ENCODE assay signal across 8 mouse cellular contexts in the genomic region with DNA sequence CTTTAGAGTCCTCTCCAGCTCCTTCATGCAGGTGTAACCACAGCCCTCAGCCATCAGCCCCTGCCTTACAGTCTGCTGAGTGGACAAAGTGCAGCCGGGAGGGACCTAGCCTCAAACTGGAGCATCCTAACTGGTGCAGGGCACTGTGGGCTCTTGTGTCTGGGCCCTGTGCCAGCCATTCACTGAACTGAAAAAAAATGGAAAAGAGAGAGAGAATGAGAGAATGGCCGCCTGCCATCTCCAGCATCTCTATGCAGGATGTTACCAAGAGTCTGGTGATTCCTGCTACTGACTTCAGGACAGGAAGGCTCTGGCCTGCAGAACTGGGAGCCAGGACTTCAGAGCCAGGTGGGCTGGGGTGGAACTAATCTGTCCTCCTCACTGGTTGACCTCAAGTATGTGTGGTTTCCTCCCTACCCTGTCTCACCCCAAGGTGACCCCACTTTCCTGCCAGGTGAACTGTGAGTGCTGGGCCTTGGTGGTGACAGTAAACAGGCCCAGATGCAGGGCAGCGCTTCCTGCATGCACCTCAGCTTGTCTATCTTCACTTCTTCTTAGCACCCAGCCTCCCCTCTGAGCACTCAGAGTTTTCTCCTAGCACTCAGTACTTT. TPM values are rescaled to one million over a fixed set of nuclear protein-coding genes. Genes with fewer than 3 reads are reported as not detected.
DNase-seq lines count a peak whose midpoint lies in the region; ATAC-seq lines count a peak whose summit lies in the region.

No protein-coding gene starts in this region.

- H3K4me3 ChIP-seq in kidney, embryonic 14.5 days (ENCODE audit: low read length): no peak overlapping the region
- no peak overlapping the region for H3K4me3 ChIP-seq in hindbrain, embryonic 16.5 days (ENCODE audit: low read length)
- H3K4me3 ChIP-seq in neural tube, embryonic 14.5 days (ENCODE audit: low read depth, low read length): no peak overlapping the region

- 0 out of 2 replicates have a peak, but pooled peaks have one; percentile 20 for ATAC-seq in kidney, embryonic 14.5 days (ENCODE audit: low FRiP score, low TSS enrichment)
- peak; percentile 87 for ATAC-seq in hindbrain, embryonic 16.5 days
- peak; percentile 80 for ATAC-seq in neural tube, embryonic 14.5 days (ENCODE audit: low read depth)
- ATAC-seq in activated CD4-positive, CD25-positive, alpha-beta regulatory T cell, adult 4 months: no peak

- peaks cover 14% of the 10 kb centered on the region for H3K4me1 ChIP-seq in kidney, embryonic 14.5 days (ENCODE audit: control insufficient read depth, insufficient read depth, low read length)
- peaks cover 14% of the 10 kb centered on the region for H3K4me1 ChIP-seq in hindbrain, embryonic 16.5 days (ENCODE audit: control insufficient read depth, insufficient read depth, low read depth, low read length)
- H3K4me1 ChIP-seq in neural tube, embryonic 14.5 days (ENCODE audit: control insufficient read depth, insufficient read depth, low read length): peaks cover 13% of the 10 kb centered on the region

- H3K27me3 ChIP-seq in kidney, embryonic 14.5 days (ENCODE audit: control insufficient read depth, insufficient read depth, low read length): no peaks in the 10 kb centered on the region
- H3K27me3 ChIP-seq in hindbrain, embryonic 16.5 days (replicated peaks; ENCODE audit: control insufficient read depth, insufficient read depth, low read length): no peaks in the 10 kb centered on the region
- H3K27me3 ChIP-seq in neural tube, embryonic 14.5 days (ENCODE audit: control insufficient read depth, insufficient read depth, low read length): no peaks in the 10 kb centered on the region

- no peaks in the 10 kb centered on the region for H3K9me3 ChIP-seq in kidney, embryonic 14.5 days (ENCODE audit: control insufficient read depth, low read length)
- no peaks in the 10 kb centered on the region for H3K9me3 ChIP-seq in hindbrain, embryonic 16.5 days (ENCODE audit: control insufficient read depth, low read length)
- no peaks in the 10 kb centered on the region for H3K9me3 ChIP-seq in neural tube, embryonic 14.5 days (ENCODE audit: control insufficient read depth, low read length)

- 67% methylated on average over 3 of the region's 3 CpGs for WGBS in kidney, embryonic 14.5 days
- WGBS in hindbrain, embryonic 16.5 days: 49% methylated on average over 3 of the region's 3 CpGs
- 45% methylated on average over 3 of the region's 3 CpGs for WGBS in neural tube, embryonic 14.5 days

- H3K4me2 ChIP-seq in kidney, embryonic 14.5 days (replicated peaks; ENCODE audit: low read depth, low read length): no peak overlapping the region
- H3K4me2 ChIP-seq in hindbrain, embryonic 16.5 days (ENCODE audit: low read length): no peak overlapping the region
- no peak overlapping the region for H3K4me2 ChIP-seq in neural tube, embryonic 14.5 days (ENCODE audit: low read depth, low read length)

- no peaks in the 10 kb centered on the region for H3K36me3 ChIP-seq in kidney, embryonic 14.5 days (ENCODE audit: control insufficient read depth, insufficient read depth, low read length)
- no peaks in the 10 kb centered on the region for H3K36me3 ChIP-seq in hindbrain, embryonic 16.5 days (ENCODE audit: control insufficient read depth, insufficient read depth, low read length)
- no peaks in the 10 kb centered on the region for H3K36me3 ChIP-seq in neural tube, embryonic 14.5 days (ENCODE audit: control insufficient read depth, insufficient read depth, low read length)

- H3K9ac ChIP-seq in kidney, embryonic 14.5 days (ENCODE audit: low read depth, low read length): no peak overlapping the region
- H3K9ac ChIP-seq in hindbrain, embryonic 16.5 days (ENCODE audit: low read depth, low read length): no peak overlapping the region
- H3K9ac ChIP-seq in neural tube, embryonic 14.5 days (replicated peaks; ENCODE audit: low read depth, low read length): no peak overlapping the region

- no peak for DNase-seq in kidney, adult 18-20 months
- DNase-seq in MN1 (ENCODE audit: low spot score): peak; percentile 96
- peak; percentile 75 to 84 for DNase-seq in cerebellum, postnatal 14 days
- DNase-seq in spleen, adult 18-20 months: no peak

- no peak overlapping the region; the same call in 1 of the 2 replicates for H3K27ac ChIP-seq in kidney, embryonic 14.5 days (ENCODE audit: low read depth, low read length)
- peak overlapping the region; percentile 58; the same call in 1 of the 2 replicates for H3K27ac ChIP-seq in hindbrain, embryonic 16.5 days (ENCODE audit: low read depth, low read length)
- H3K27ac ChIP-seq in neural tube, embryonic 14.5 days (ENCODE audit: low read depth, low read length): peak overlapping the region; percentile 64

RNA-seq across cellular contexts. Expression of a gene that starts 16.1 kb away (rescaled TPM):
- polyA plus RNA-seq in kidney, embryonic 14.5 days (2014; fragmentation: Nextera tagmentation; extraction: Ambion mirVana): 19.1 and 25.2 TPM in 2 replicates
- polyA plus RNA-seq in hindbrain, embryonic 16.5 days (2015; fragmentation: Nextera tagmentation; extraction: Ambion mirVana): 15.8 and 20.1 TPM in 2 replicates
- 21.3 and 23.1 TPM in 2 replicates for polyA plus RNA-seq in neural tube, embryonic 14.5 days (2014; fragmentation: Nextera tagmentation; extraction: Ambion mirVana)
- under 1 TPM in 1 of 2 experiments, not detected in 1; 0.06 TPM for polyA plus RNA-seq in activated CD4-positive, CD25-positive, alpha-beta regulatory T cell, adult 4 months (2017; shearing (Covaris generic))

Comparison
In these comparisons a context has a peak if more than half of its experiments do, and no peak if none do; other contexts are left out.
1. DNase-seq: peak in MN1 (single experiment) and cerebellum, postnatal 14 days (2 of 2); none in kidney, adult 18-20 months (single experiment) and spleen, adult 18-20 months (0 of 2).
2. RNA of a gene that starts 16.1 kb away (polyA plus RNA-seq): 19.1 to 25.2 TPM in kidney, embryonic 14.5 days, 21.3 to 23.1 TPM in neural tube, embryonic 14.5 days and 15.8 to 20.1 TPM in hindbrain, embryonic 16.5 days; 0.06 TPM in activated CD4-positive, CD25-positive, alpha-beta regulatory T cell, adult 4 months; every median in the first group is over 10 times any median in the second.